15 mouse cellular contexts compared by ENCODE assay signal in genomic region chr5:77097686-77098085, GRCm38 (mm10). TPM values are rescaled to one million over a fixed set of nuclear protein-coding genes. Genes with fewer than 3 reads are reported as not detected.
DNase-seq lines count a peak whose midpoint lies in the region; ATAC-seq lines count a peak whose summit lies in the region.
"Had no signal": no experiment of that assay in that cellular context is flagged by ENCODE, and none has a peak within 500 bp of the region (broad histone marks: within the 10 kb centered on the region; RNA-seq: fewer than 3 reads in every experiment).

No protein-coding gene starts in this region.

- H3K4me2 ChIP-seq in heart, embryonic 12.5 days, result no peak overlapping the region
- H3K4me2 ChIP-seq in liver, embryonic 15.5 days, result no peak overlapping the region
- no peak overlapping the region for H3K4me2 ChIP-seq in neural tube, embryonic 15.5 days
- no peak overlapping the region for H3K4me2 ChIP-seq in intestine, embryonic 16.5 days (ENCODE audit: low read depth, low read length)
- no peak overlapping the region for H3K4me2 ChIP-seq in hindbrain, embryonic 11.5 days (replicated peaks; ENCODE audit: low read depth, low read length)
- H3K4me2 ChIP-seq: intestine, embryonic 15.5 days; limb, embryonic 15.5 days; midbrain, embryonic 13.5 days; neural tube, embryonic 12.5 days had no signal

- DNase-seq in heart, adult 18-20 months, result no peak
- DNase-seq in liver, result no peak
- DNase-seq in hindbrain, embryonic 11.5 days (ENCODE audit: low spot score), result no peak
- DNase-seq: cerebellum, postnatal 36 days; layer of hippocampus, postnatal 36 days; right cerebral cortex, adult 18-20 months had no signal

- no peak overlapping the region for H3K4me3 ChIP-seq in heart, embryonic 12.5 days
- H3K4me3 ChIP-seq in liver, embryonic 15.5 days (replicated peaks), result no peak overlapping the region
- H3K4me3 ChIP-seq in neural tube, embryonic 15.5 days (replicated peaks), result no peak overlapping the region
- no peak overlapping the region for H3K4me3 ChIP-seq in intestine, embryonic 16.5 days (ENCODE audit: low read length)
- H3K4me3 ChIP-seq in hindbrain, embryonic 11.5 days (ENCODE audit: low read depth, low read length), result no peak overlapping the region
- H3K4me3 ChIP-seq: intestine, embryonic 15.5 days; limb, embryonic 15.5 days; midbrain, embryonic 13.5 days; neural tube, embryonic 12.5 days had no signal

- H3K4me1 ChIP-seq in heart, embryonic 12.5 days (replicated peaks), result peaks cover 75% of the 10 kb centered on the region
- peaks cover 27% of the 10 kb centered on the region for H3K4me1 ChIP-seq in liver, embryonic 15.5 days (replicated peaks)
- peaks cover 19% of the 10 kb centered on the region for H3K4me1 ChIP-seq in neural tube, embryonic 15.5 days
- H3K4me1 ChIP-seq in intestine, embryonic 16.5 days (ENCODE audit: control insufficient read depth, insufficient read depth, low read length), result peaks cover 14% of the 10 kb centered on the region; the same call in 1 of the 2 replicates
- peaks cover 3% of the 10 kb centered on the region; the same call in 1 of the 2 replicates for H3K4me1 ChIP-seq in hindbrain, embryonic 11.5 days (replicated peaks; ENCODE audit: control insufficient read depth, insufficient read depth, low read length)

- H3K27me3 ChIP-seq in heart, embryonic 12.5 days (replicated peaks), result no peaks in the 10 kb centered on the region
- peaks cover 53% of the 10 kb centered on the region for H3K27me3 ChIP-seq in liver, embryonic 15.5 days
- H3K27me3 ChIP-seq in neural tube, embryonic 15.5 days (replicated peaks), result no peaks in the 10 kb centered on the region
- H3K27me3 ChIP-seq in intestine, embryonic 16.5 days (replicated peaks; ENCODE audit: control insufficient read depth, insufficient read depth, low read length), result no peaks in the 10 kb centered on the region
- peaks cover 5% of the 10 kb centered on the region; the same call in 1 of the 2 replicates for H3K27me3 ChIP-seq in hindbrain, embryonic 11.5 days (ENCODE audit: control insufficient read depth, insufficient read depth, low read length)
- H3K27me3 ChIP-seq: intestine, embryonic 15.5 days had no signal

- H3K27ac ChIP-seq in heart, embryonic 12.5 days (ENCODE audit: poor library complexity, severe bottlenecking), result peak overlapping the region; percentile 41
- H3K27ac ChIP-seq in liver, embryonic 15.5 days (replicated peaks), result no peak overlapping the region; the same call in 1 of the 2 replicates
- H3K27ac ChIP-seq in neural tube, embryonic 15.5 days (replicated peaks), result peak overlapping the region; percentile 19
- no peak overlapping the region for H3K27ac ChIP-seq in intestine, embryonic 16.5 days (ENCODE audit: low read length)
- H3K27ac ChIP-seq in hindbrain, embryonic 11.5 days (ENCODE audit: low read depth, low read length), result no peak overlapping the region
- H3K27ac ChIP-seq: intestine, embryonic 15.5 days; limb, embryonic 15.5 days; midbrain, embryonic 13.5 days; neural tube, embryonic 12.5 days had no signal

- 0 out of 2 replicates have a peak, but pooled peaks cover 4% of the 10 kb centered on the region for H3K36me3 ChIP-seq in heart, embryonic 12.5 days
- no peaks in the 10 kb centered on the region for H3K36me3 ChIP-seq in liver, embryonic 15.5 days (replicated peaks)
- H3K36me3 ChIP-seq in neural tube, embryonic 15.5 days, result no peaks in the 10 kb centered on the region
- H3K36me3 ChIP-seq in intestine, embryonic 16.5 days (ENCODE audit: control insufficient read depth, insufficient read depth, low read length), result no peaks in the 10 kb centered on the region
- H3K36me3 ChIP-seq in hindbrain, embryonic 11.5 days (ENCODE audit: control insufficient read depth, insufficient read depth, low read length), result no peaks in the 10 kb centered on the region
- H3K36me3 ChIP-seq: intestine, embryonic 15.5 days; limb, embryonic 15.5 days; midbrain, embryonic 13.5 days; neural tube, embryonic 12.5 days had no signal

- ATAC-seq in heart, embryonic 12.5 days (ENCODE audit: insufficient number of reproducible peaks, low FRiP score), result no peak
- peak; percentile 29; the same call in 1 of the 2 replicates for ATAC-seq in liver, embryonic 15.5 days (ENCODE audit: insufficient read depth)
- peak; percentile 71 for ATAC-seq in granulocyte monocyte progenitor cell, adult 5-6 weeks (replicated peaks; ENCODE audit: poor library complexity, severe bottlenecking)
- no peak for ATAC-seq in neural tube, embryonic 15.5 days (ENCODE audit: low FRiP score)
- no peak for ATAC-seq in intestine, embryonic 16.5 days
- ATAC-seq in hindbrain, embryonic 11.5 days (ENCODE audit: low FRiP score), result no peak
- ATAC-seq: intestine, embryonic 15.5 days; midbrain, embryonic 13.5 days had no signal

- H3K9ac ChIP-seq in heart, embryonic 12.5 days, result no peak overlapping the region
- no peak overlapping the region for H3K9ac ChIP-seq in liver, embryonic 15.5 days
- no peak overlapping the region for H3K9ac ChIP-seq in neural tube, embryonic 15.5 days (replicated peaks)
- H3K9ac ChIP-seq in intestine, embryonic 16.5 days (ENCODE audit: low read depth, low read length), result no peak overlapping the region
- H3K9ac ChIP-seq in hindbrain, embryonic 11.5 days (ENCODE audit: low read depth, low read length), result no peak overlapping the region
- H3K9ac ChIP-seq: intestine, embryonic 15.5 days; limb, embryonic 15.5 days; midbrain, embryonic 13.5 days; neural tube, embryonic 12.5 days had no signal

- H3K9me3 ChIP-seq in heart, embryonic 12.5 days (replicated peaks), result no peaks in the 10 kb centered on the region
- no peaks in the 10 kb centered on the region for H3K9me3 ChIP-seq in liver, embryonic 15.5 days (replicated peaks)
- H3K9me3 ChIP-seq in neural tube, embryonic 15.5 days (replicated peaks), result no peaks in the 10 kb centered on the region
- H3K9me3 ChIP-seq in intestine, embryonic 16.5 days (ENCODE audit: control insufficient read depth, low read length), result no peaks in the 10 kb centered on the region
- H3K9me3 ChIP-seq in hindbrain, embryonic 11.5 days (ENCODE audit: control insufficient read depth, low read length), result no peaks in the 10 kb centered on the region
- H3K9me3 ChIP-seq: intestine, embryonic 15.5 days; limb, embryonic 15.5 days; midbrain, embryonic 13.5 days; neural tube, embryonic 12.5 days had no signal

- WGBS in heart, embryonic 12.5 days, result 45% methylated on average over 6 of the region's 6 CpGs
- 37% methylated on average over 6 of the region's 6 CpGs for WGBS in liver, embryonic 15.5 days (ENCODE audit: insufficient replicate concordance)
- 50% methylated on average over 6 of the region's 6 CpGs for WGBS in neural tube, embryonic 15.5 days
- WGBS in intestine, embryonic 16.5 days, result 53% methylated on average over 6 of the region's 6 CpGs
- WGBS in hindbrain, embryonic 11.5 days, result 56% methylated on average over 6 of the region's 6 CpGs

RNA-seq across cellular contexts. Expression of gene Hopx, which starts 17.2 kb away (rescaled TPM):
- polyA plus RNA-seq in heart, embryonic 12.5 days (2016; fragmentation: Nextera tagmentation; extraction: Ambion mirVana), result 14.4 and 14.6 TPM in 2 replicates
- 100 to 1,000 TPM; 417 to 443 TPM for total RNA-seq in heart, adult 18-20 months (2021)
- 0.13 and 0.28 TPM in 2 replicates for polyA plus RNA-seq in liver, embryonic 15.5 days (2015; fragmentation: Nextera tagmentation; extraction: Ambion mirVana)
- total RNA-seq in granulocyte monocyte progenitor cell, adult 5-6 weeks (2014; fragmentation: Nextera tagmentation), result 4.8 and 5.4 TPM in 2 replicates
- total RNA-seq in granulocyte monocyte progenitor cell, adult 5-6 weeks (2017), result 1.9 and 3.7 TPM in 2 replicates
- polyA plus RNA-seq in neural tube, embryonic 15.5 days (2015; fragmentation: Nextera tagmentation; extraction: Ambion mirVana), result 10.9 and 12.2 TPM in 2 replicates
- 2.8 and 4.4 TPM in 2 replicates for polyA plus RNA-seq in intestine, embryonic 16.5 days (2015; fragmentation: Nextera tagmentation; extraction: Ambion mirVana)
- 0.68 and 0.83 TPM in 2 replicates for polyA plus RNA-seq in hindbrain, embryonic 11.5 days (2014; fragmentation: Nextera tagmentation; extraction: Ambion mirVana)

Comparison
In these comparisons a context has a peak if more than half of its experiments do, and no peak if none do; other contexts are left out.
1. ATAC-seq: peak in liver, embryonic 15.5 days (single experiment) and granulocyte monocyte progenitor cell, adult 5-6 weeks (single experiment); none in heart, embryonic 12.5 days (single experiment), neural tube, embryonic 15.5 days (single experiment), intestine, embryonic 16.5 days (single experiment) and hindbrain, embryonic 11.5 days (single experiment).
2. H3K27ac ChIP-seq: peak in heart, embryonic 12.5 days (single experiment) and neural tube, embryonic 15.5 days (single experiment); none in liver, embryonic 15.5 days (single experiment), intestine, embryonic 16.5 days (single experiment) and hindbrain, embryonic 11.5 days (single experiment).